Mouse (Mus musculus): ENCODE results near the gene Fdps. TPM values are rescaled to one million over a fixed set of nuclear protein-coding genes. Genes with fewer than 3 reads are reported as not detected.
"Not testable (repeated sequence)": the region's sequence is repeated elsewhere in the genome, so short reads cannot be mapped to it uniquely, and the experiment has no call there.

Fdps gene
- polyA plus RNA-seq, 1 experiment from 2014 or later = 326 TPM

DNA sequence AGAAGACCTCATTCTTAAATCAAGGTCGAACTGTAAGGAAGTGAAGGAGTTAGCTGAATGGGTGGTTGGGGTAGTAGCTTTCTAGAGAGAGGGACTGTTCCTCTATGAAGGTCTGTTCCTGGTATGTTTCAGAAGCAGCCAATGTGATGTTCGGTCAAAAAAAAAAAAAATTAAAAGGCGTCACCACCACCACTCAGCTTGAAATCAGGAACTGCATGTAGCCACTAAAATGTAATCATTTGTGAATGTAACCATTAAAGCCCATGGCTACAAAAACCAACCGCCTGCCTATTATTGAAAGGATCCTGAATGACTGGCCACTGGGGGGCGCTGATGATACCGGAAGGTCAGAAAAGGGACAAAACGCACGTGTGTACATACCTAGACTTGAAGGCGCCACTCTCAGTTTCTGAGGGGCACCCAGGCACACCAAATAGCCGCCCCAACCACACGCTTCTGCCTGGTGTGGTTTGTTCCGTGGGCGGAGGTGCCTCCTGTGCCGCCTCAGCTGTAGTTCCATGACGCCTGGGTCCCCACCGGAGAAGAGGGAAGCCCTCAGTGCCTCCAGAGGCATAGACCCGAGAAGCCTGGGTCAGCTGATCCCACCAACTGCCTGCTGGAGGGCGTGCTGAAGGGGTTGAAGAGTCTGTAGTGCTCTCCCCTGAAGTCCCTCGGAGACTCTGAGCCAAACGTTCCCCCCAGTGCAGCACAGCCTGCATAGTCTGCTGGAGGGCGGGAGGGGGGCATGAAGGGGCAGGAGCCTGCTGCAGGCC lies 14.2 kb downstream of the Fdps start:
- Histone ChIP-seq H3K27me3 (ENCODE audit: control insufficient read depth, insufficient read depth, low read length) (peaks cover 13% of the 10 kb centered on the region), H3K4me2 (ENCODE audit: low read depth, severe bottlenecking) (peak overlapping the region; percentile 3; the same call in 1 of the 2 replicates), H3K27ac (replicated peaks; ENCODE audit: low read depth, low read length) (no peak overlapping the region), H3K4me3 (ENCODE audit: low read depth, low read length) (no peak overlapping the region), H3K36me3 (ENCODE audit: control insufficient read depth, insufficient read depth, low read length) (no peaks in the 10 kb centered on the region), H3K9ac (ENCODE audit: low read length) (0 out of 2 replicates have a peak overlapping the region, but pooled peaks have one; percentile 1), H3K9me3 (ENCODE audit: control insufficient read depth, low read length) (no peaks in the 10 kb centered on the region), H3K4me1 (ENCODE audit: control insufficient read depth, insufficient read depth, low read length) (peaks cover 25% of the 10 kb centered on the region)
- no peak for ATAC-seq (ENCODE audit: insufficient number of reproducible peaks, low FRiP score, low TSS enrichment, low read depth)
- DNase-seq (ENCODE audit: low spot score) = peak; percentile 89
- WGBS = 26% methylated on average over 21 of the region's 21 CpGs

DNA sequence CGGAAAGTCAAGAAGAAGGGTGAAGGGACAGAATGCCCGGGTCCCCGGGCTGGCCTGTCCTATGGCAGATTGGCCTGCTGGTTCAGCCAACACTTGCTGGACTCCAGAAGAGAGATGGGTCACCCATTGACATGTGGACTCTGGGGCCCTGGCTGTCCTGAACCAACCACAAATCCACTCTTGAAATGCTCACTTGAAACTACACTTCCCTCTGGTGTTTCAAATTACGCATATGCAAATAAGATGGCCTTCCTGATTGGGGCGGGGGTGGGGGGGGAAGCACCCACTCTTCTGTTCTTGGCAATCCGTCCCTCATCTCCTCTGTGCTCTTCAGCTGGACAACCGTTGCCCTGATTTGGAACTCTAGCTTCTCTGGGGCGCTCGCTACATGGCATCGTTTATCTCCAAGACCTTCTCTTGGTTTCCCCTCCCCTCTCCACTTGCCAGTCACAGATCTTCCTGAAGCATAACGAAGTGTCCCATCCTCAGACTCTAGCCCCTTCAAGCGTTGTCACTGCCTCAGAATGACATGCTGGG lies 17.0 kb downstream of the Fdps start:
- H3K9ac ChIP-seq (ENCODE audit: low read length) = no peak overlapping the region
- H3K36me3 ChIP-seq (ENCODE audit: control insufficient read depth, insufficient read depth, low read length) = peaks cover 1% of the 10 kb centered on the region; the same call in 1 of the 2 replicates
- no peak overlapping the region for H3K4me3 ChIP-seq (ENCODE audit: low read depth, low read length)
- 81% methylated on average over 12 of the region's 12 CpGs for WGBS
- H3K27me3 ChIP-seq (ENCODE audit: control insufficient read depth, insufficient read depth, low read length) = 0 out of 2 replicates have a peak, but pooled peaks cover 3% of the 10 kb centered on the region
- H3K4me2 ChIP-seq (ENCODE audit: low read depth, severe bottlenecking) = no peak overlapping the region
- DNase-seq (ENCODE audit: low spot score) (no peak), ATAC-seq (ENCODE audit: insufficient number of reproducible peaks, low FRiP score, low TSS enrichment, low read depth) (no peak)
- no peak overlapping the region for H3K27ac ChIP-seq (replicated peaks; ENCODE audit: low read depth, low read length)
- no peaks in the 10 kb centered on the region for H3K9me3 ChIP-seq (ENCODE audit: control insufficient read depth, low read length)
- H3K4me1 ChIP-seq (ENCODE audit: control insufficient read depth, insufficient read depth, low read length) = peaks cover 17% of the 10 kb centered on the region

DNA sequence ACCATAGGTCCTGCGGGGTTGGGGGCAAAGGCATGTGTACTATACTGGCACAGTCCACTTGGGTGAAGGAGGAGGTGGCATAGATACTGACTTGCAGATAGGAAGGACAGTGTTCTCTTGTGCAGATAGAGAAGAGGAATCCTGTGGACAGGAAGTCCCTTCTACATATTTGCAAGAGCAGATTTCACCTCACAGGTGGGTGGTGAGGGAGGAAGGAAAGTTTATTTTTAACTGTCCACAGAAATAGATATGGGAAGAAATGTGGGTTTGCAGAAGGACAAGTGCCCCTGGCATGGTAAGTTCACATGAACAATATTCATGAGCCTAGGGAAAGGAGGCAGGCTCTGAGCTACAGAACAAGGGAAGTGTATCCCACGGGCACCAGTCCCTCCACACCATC lies 17.6 kb downstream of the Fdps start:
- DNase-seq (ENCODE audit: low spot score) = no peak
- 0 out of 2 replicates have a peak, but pooled peaks cover 3% of the 10 kb centered on the region for H3K27me3 ChIP-seq (ENCODE audit: control insufficient read depth, insufficient read depth, low read length)
- H3K4me2 ChIP-seq (ENCODE audit: low read depth, severe bottlenecking) = no peak overlapping the region
- H3K9me3 ChIP-seq (ENCODE audit: control insufficient read depth, low read length) = no peaks in the 10 kb centered on the region
- peaks cover 12% of the 10 kb centered on the region for H3K4me1 ChIP-seq (ENCODE audit: control insufficient read depth, insufficient read depth, low read length)
- ATAC-seq (ENCODE audit: insufficient number of reproducible peaks, low FRiP score, low TSS enrichment, low read depth) = no peak
- H3K36me3 ChIP-seq (ENCODE audit: control insufficient read depth, insufficient read depth, low read length) = peaks cover 6% of the 10 kb centered on the region; the same call in 1 of the 2 replicates
- no peak overlapping the region for H3K9ac ChIP-seq (ENCODE audit: low read length)
- H3K4me3 ChIP-seq (ENCODE audit: low read depth, low read length) = no peak overlapping the region
- whole genome bisulfite sequencing = 91% methylated on average over 2 of the region's 2 CpGs
- no peak overlapping the region for H3K27ac ChIP-seq (replicated peaks; ENCODE audit: low read depth, low read length)

DNA sequence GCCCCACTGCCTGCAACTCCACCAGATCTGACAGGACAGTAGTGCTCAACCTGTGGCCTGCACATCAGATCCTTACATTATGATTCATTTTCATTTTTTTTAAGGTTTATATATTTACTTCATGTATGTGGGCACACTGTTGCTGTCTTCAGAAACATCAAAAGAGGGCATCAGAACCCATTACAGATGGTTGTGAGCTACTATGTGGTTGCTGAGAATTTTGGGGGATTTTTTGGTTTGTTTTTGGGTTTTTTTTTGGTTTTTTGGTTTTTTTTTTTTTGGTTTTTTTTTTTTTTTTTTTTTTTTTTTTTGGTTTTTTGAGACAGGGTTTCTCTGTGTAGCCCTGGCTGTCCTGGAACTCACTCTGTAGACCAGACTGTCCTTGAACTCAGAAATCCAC lies 19.5 kb downstream of the Fdps start:
- not testable (repeated sequence) for DNase-seq (ENCODE audit: low spot score); H3K27me3 ChIP-seq (ENCODE audit: control insufficient read depth, insufficient read depth, low read length); H3K36me3 ChIP-seq (ENCODE audit: control insufficient read depth, insufficient read depth, low read length); H3K9me3 ChIP-seq (ENCODE audit: control insufficient read depth, low read length); H3K4me1 ChIP-seq (ENCODE audit: control insufficient read depth, insufficient read depth, low read length); ATAC-seq (ENCODE audit: insufficient number of reproducible peaks, low FRiP score, low TSS enrichment, low read depth); H3K27ac ChIP-seq (replicated peaks; ENCODE audit: low read depth, low read length); H3K4me3 ChIP-seq (ENCODE audit: low read depth, low read length); H3K4me2 ChIP-seq (ENCODE audit: low read depth, severe bottlenecking); H3K9ac ChIP-seq (ENCODE audit: low read length)

DNA sequence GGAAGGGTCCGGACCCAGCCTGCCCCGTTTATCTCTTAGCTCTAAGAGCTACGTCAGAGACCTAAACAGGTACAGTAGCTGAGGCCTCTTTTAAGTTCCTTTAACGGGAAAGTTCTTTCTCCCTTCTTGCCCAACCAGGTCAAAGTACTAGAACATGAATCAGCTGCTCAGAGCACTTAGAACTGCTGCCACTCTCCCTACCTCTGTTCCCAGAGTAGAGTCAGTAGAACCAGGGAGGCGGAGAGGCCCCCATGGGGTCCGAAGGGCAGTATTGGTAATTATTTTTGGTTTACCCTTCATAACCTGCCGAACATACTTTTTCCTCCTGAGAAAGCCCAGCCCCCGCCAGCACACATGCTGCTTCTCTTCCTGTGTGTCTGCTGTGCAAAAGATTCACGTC lies 24.4 kb downstream of the Fdps start:
- H3K4me1 ChIP-seq (ENCODE audit: control insufficient read depth, insufficient read depth, low read length) = no peaks in the 10 kb centered on the region
- H3K27ac ChIP-seq (replicated peaks; ENCODE audit: low read depth, low read length) = no peak overlapping the region
- ATAC-seq (ENCODE audit: insufficient number of reproducible peaks, low FRiP score, low TSS enrichment, low read depth) = no peak
- WGBS = 93% methylated on average over 9 of the region's 9 CpGs
- H3K9ac ChIP-seq (ENCODE audit: low read length) = no peak overlapping the region
- H3K36me3 ChIP-seq (ENCODE audit: control insufficient read depth, insufficient read depth, low read length) = peaks cover 28% of the 10 kb centered on the region
- no peak for DNase-seq (ENCODE audit: low spot score)
- no peaks in the 10 kb centered on the region for H3K9me3 ChIP-seq (ENCODE audit: control insufficient read depth, low read length)
- H3K4me3 ChIP-seq (ENCODE audit: low read depth, low read length) = no peak overlapping the region
- no peaks in the 10 kb centered on the region for H3K27me3 ChIP-seq (ENCODE audit: control insufficient read depth, insufficient read depth, low read length)
- no peak overlapping the region for H3K4me2 ChIP-seq (ENCODE audit: low read depth, severe bottlenecking)

DNA sequence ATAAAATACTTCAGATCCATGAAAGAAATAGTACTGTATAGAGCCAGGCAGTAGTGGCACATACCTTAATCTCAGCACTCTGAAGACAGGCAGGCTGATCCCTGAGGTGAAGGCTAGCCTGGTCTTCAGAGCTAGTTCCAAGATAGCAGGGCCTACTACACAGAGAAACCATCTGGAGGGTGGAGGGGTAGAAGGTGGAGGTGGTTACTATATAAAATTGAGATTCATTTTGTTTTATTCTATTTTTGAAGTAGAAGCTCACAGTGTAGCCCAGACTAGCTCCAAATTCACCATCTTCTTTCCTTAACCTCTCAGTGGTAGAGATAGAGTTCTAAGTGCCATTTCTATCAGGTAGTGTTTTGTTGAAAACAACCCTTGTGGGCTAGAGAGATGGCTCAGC lies 34.5 kb downstream of the Fdps start:
- Histone ChIP-seq H3K36me3 (ENCODE audit: control insufficient read depth, insufficient read depth, low read length) (peaks cover 36% of the 10 kb centered on the region), H3K9me3 (ENCODE audit: control insufficient read depth, low read length) (no peaks in the 10 kb centered on the region), H3K27me3 (ENCODE audit: control insufficient read depth, insufficient read depth, low read length) (no peaks in the 10 kb centered on the region), H3K27ac (replicated peaks; ENCODE audit: low read depth, low read length) (no peak overlapping the region), H3K4me3 (ENCODE audit: low read depth, low read length) (no peak overlapping the region), H3K4me1 (ENCODE audit: control insufficient read depth, insufficient read depth, low read length) (no peaks in the 10 kb centered on the region), H3K9ac (ENCODE audit: low read length) (no peak overlapping the region), H3K4me2 (ENCODE audit: low read depth, severe bottlenecking) (no peak overlapping the region)
- ATAC-seq (ENCODE audit: insufficient number of reproducible peaks, low FRiP score, low TSS enrichment, low read depth) (no peak), DNase-seq (ENCODE audit: low spot score) (no peak)

DNA sequence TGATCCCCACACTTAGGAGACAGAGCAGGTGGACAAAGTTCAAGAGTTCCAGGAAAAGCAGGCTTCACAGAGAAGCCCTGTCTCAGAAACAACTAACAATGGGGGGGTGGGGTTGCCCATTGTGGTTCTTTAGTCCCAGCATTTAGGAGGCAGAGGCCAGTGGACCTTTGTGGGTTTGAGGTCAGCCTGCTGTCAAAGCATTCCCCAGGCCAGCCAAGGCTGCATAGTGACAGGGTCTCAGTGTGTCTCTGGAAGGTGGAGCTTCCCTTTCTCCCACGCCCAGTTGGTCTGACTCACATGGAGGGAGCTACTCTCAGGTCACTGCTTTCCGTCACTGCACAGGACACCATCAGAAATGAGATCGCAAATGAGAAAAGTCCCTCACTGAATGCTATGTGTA lies 40.1 kb downstream of the Fdps start:
- Histone ChIP-seq H3K27me3 (ENCODE audit: control insufficient read depth, insufficient read depth, low read length) (no peaks in the 10 kb centered on the region), H3K4me3 (ENCODE audit: low read depth, low read length) (no peak overlapping the region), H3K4me1 (ENCODE audit: control insufficient read depth, insufficient read depth, low read length) (no peaks in the 10 kb centered on the region), H3K4me2 (ENCODE audit: low read depth, severe bottlenecking) (no peak overlapping the region), H3K27ac (replicated peaks; ENCODE audit: low read depth, low read length) (no peak overlapping the region), H3K9me3 (ENCODE audit: control insufficient read depth, low read length) (no peaks in the 10 kb centered on the region), H3K36me3 (ENCODE audit: control insufficient read depth, insufficient read depth, low read length) (peaks cover 23% of the 10 kb centered on the region; the same call in 1 of the 2 replicates), H3K9ac (ENCODE audit: low read length) (no peak overlapping the region)
- ATAC-seq (ENCODE audit: insufficient number of reproducible peaks, low FRiP score, low TSS enrichment, low read depth) (no peak), DNase-seq (ENCODE audit: low spot score) (no peak)
- 92% methylated on average over 3 of the region's 3 CpGs for WGBS

DNA sequence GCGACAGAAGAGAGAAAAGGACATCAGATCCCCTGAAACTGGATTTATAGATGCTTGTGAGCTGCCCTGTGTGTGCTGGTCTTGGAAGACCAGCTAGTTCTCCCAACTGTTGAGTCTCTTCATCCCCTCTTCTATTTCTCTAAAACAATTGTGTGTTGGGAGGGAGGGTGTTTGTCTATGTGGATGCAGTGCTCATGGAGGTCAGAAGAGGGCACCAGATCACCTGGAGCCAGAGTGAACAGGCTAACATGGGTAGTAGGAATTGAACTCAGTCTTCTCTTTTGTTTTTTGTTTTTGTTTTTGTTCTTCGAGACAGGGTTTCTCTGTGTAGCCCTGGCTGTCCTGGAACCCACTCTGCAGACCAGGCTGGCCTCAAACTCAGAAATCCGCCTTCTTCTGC lies 43.0 kb downstream of the Fdps start:
- H3K4me3 ChIP-seq (ENCODE audit: low read depth, low read length) = no peak overlapping the region
- DNase-seq (ENCODE audit: low spot score) (peak; percentile 31), ATAC-seq (ENCODE audit: insufficient number of reproducible peaks, low FRiP score, low TSS enrichment, low read depth) (no peak)
- 85% methylated on average over 3 of the region's 3 CpGs for WGBS
- H3K9ac ChIP-seq (ENCODE audit: low read length) = no peak overlapping the region
- no peak overlapping the region for H3K4me2 ChIP-seq (ENCODE audit: low read depth, severe bottlenecking)
- H3K4me1 ChIP-seq (ENCODE audit: control insufficient read depth, insufficient read depth, low read length) = no peaks in the 10 kb centered on the region
- H3K27me3 ChIP-seq (ENCODE audit: control insufficient read depth, insufficient read depth, low read length) = no peaks in the 10 kb centered on the region
- H3K27ac ChIP-seq (replicated peaks; ENCODE audit: low read depth, low read length) = no peak overlapping the region
- peaks cover 20% of the 10 kb centered on the region; the same call in 1 of the 2 replicates for H3K36me3 ChIP-seq (ENCODE audit: control insufficient read depth, insufficient read depth, low read length)
- H3K9me3 ChIP-seq (ENCODE audit: control insufficient read depth, low read length) = no peaks in the 10 kb centered on the region
